Mouse (Mus musculus) retina, adult 2 months (tissue): ENCODE measurements around the gene Arid3c.

Experiments used
- DNase-seq: peaks from one replicate; pipeline ENCODE4 v3.0.0-alpha.2; 2012; ENCODE audit warnings: low read depth, low spot score

The Arid3c gene

GRCm38 (mm10) chr4:41745021-41745420 lies 14.1 kb upstream of the Arid3c start:
- no peak for DNase-seq

- no peak for DNase-seq
Observed at GRCm38 (mm10) chr4:41744131-41744530, 13.2 kb upstream of the Arid3c start.

GRCm38 (mm10) chr4:41741158-41741560 lies 10.2 kb upstream of the Arid3c start:
- DNase-seq = peak; percentile 92

- no peak for DNase-seq
Observed at GRCm38 (mm10) chr4:41740380-41741157, 9.6 kb upstream of the Arid3c start.

- no peak for DNase-seq
Observed at GRCm38 (mm10) chr4:41739260-41739659, 8.3 kb upstream of the Arid3c start.

- no peak for DNase-seq
Observed at GRCm38 (mm10) chr4:41738256-41738603, 7.3 kb upstream of the Arid3c start.

- no peak for DNase-seq
Observed at GRCm38 (mm10) chr4:41737602-41738255, 6.8 kb upstream of the Arid3c start.

GRCm38 (mm10) chr4:41726826-41727621 lies 3.9 kb downstream of the Arid3c start:
- no peak for DNase-seq

GRCm38 (mm10) chr4:41722918-41723351 lies 8.0 kb downstream of the Arid3c start, which contains the start of gene Dctn3:
Gene Dctn3 (minus strand): TSS chr4:41723170.
- peak; percentile 87 for DNase-seq

GRCm38 (mm10) chr4:41716834-41717233 lies 14.1 kb downstream of the Arid3c start:
- no peak for DNase-seq

GRCm38 (mm10) chr4:41715596-41715995 lies 15.3 kb downstream of the Arid3c start:
- no peak for DNase-seq

GRCm38 (mm10) chr4:41715082-41715481 lies 15.9 kb downstream of the Arid3c start:
- no peak for DNase-seq

- no peak for DNase-seq
Observed at GRCm38 (mm10) chr4:41714276-41714675, 16.7 kb downstream of the Arid3c start.

GRCm38 (mm10) chr4:41713197-41714067 lies 17.5 kb downstream of the Arid3c start, which contains the start of gene Rpp25l:
Gene Rpp25l (minus strand): TSS chr4:41713534.
- DNase-seq = peak; percentile 65

- no peak for DNase-seq
Observed at GRCm38 (mm10) chr4:41712421-41713196, 18.3 kb downstream of the Arid3c start.

- no peak for DNase-seq
Observed at GRCm38 (mm10) chr4:41711705-41712375, 19.1 kb downstream of the Arid3c start.

- no peak for DNase-seq
Observed at GRCm38 (mm10) chr4:41710229-41710628, 20.7 kb downstream of the Arid3c start.

GRCm38 (mm10) chr4:41708192-41708745 lies 22.7 kb downstream of the Arid3c start:
- DNase-seq = no peak

- no peak for DNase-seq
Observed at GRCm38 (mm10) chr4:41707011-41707535, 23.9 kb downstream of the Arid3c start.
